Comparison of ENCODE assay signal across 23 mouse cellular contexts in genomic region chrX:42967611-42968010, GRCm38 (mm10).
DNase-seq lines count a peak whose midpoint lies in the region; ATAC-seq and TF ChIP-seq lines count a peak whose summit lies in the region.
"Had no signal": no experiment of that assay in that cellular context is flagged by ENCODE, and none has a peak within 500 bp of the region (broad histone marks: within the 10 kb centered on the region; RNA-seq: fewer than 3 reads in every experiment).

No protein-coding gene starts in this region.

- no peak overlapping the region for H3K27ac ChIP-seq in hindbrain, postnatal 0 days
- H3K27ac ChIP-seq in hindbrain, embryonic 11.5 days (ENCODE audit: low read depth, low read length): no peak overlapping the region
- H3K27ac ChIP-seq in kidney, embryonic 14.5 days (ENCODE audit: low read depth, low read length): no peak overlapping the region
- H3K27ac ChIP-seq: embryonic facial prominence, embryonic 15.5 days; forebrain, embryonic 15.5 days; hindbrain, embryonic 13.5 days had no signal

- no peak overlapping the region for H3K4me2 ChIP-seq in hindbrain, postnatal 0 days (ENCODE audit: low read depth, low read length)
- H3K4me2 ChIP-seq in hindbrain, embryonic 11.5 days (replicated peaks; ENCODE audit: low read depth, low read length): no peak overlapping the region
- H3K4me2 ChIP-seq in kidney, embryonic 14.5 days (replicated peaks; ENCODE audit: low read depth, low read length): no peak overlapping the region
- H3K4me2 ChIP-seq: embryonic facial prominence, embryonic 15.5 days; forebrain, embryonic 15.5 days; heart, embryonic 11.5 days; hindbrain, embryonic 13.5 days had no signal

- TF ChIP-seq POLR2A in brain, embryonic 14.5 days (IDR thresholded peaks at IDR 0.05; ENCODE audit: borderline replicate concordance, extremely low read depth, insufficient read depth, insufficient read length, poor library complexity, severe bottlenecking): no peak

- H3K9ac ChIP-seq in hindbrain, postnatal 0 days (replicated peaks; ENCODE audit: low read length): no peak overlapping the region
- no peak overlapping the region for H3K9ac ChIP-seq in hindbrain, embryonic 11.5 days (ENCODE audit: low read depth, low read length)
- no peak overlapping the region for H3K9ac ChIP-seq in kidney, embryonic 14.5 days (ENCODE audit: low read depth, low read length)
- H3K9ac ChIP-seq: embryonic facial prominence, embryonic 15.5 days; forebrain, embryonic 15.5 days; hindbrain, embryonic 13.5 days had no signal

- 53% methylated on average over 5 of the region's 5 CpGs for WGBS in hindbrain, postnatal 0 days
- WGBS in hindbrain, embryonic 11.5 days: 78% methylated on average over 5 of the region's 5 CpGs
- 75% methylated on average over 5 of the region's 5 CpGs for WGBS in kidney, embryonic 14.5 days

- no peaks in the 10 kb centered on the region for H3K9me3 ChIP-seq in hindbrain, postnatal 0 days (ENCODE audit: low read length)
- no peaks in the 10 kb centered on the region for H3K9me3 ChIP-seq in hindbrain, embryonic 11.5 days (ENCODE audit: control insufficient read depth, low read length)
- H3K9me3 ChIP-seq in kidney, embryonic 14.5 days (ENCODE audit: control insufficient read depth, low read length): no peaks in the 10 kb centered on the region
- H3K9me3 ChIP-seq: embryonic facial prominence, embryonic 15.5 days; forebrain, embryonic 15.5 days; hindbrain, embryonic 13.5 days had no signal

- no peaks in the 10 kb centered on the region for H3K36me3 ChIP-seq in hindbrain, postnatal 0 days (ENCODE audit: insufficient read depth, low read length)
- H3K36me3 ChIP-seq in hindbrain, embryonic 11.5 days (ENCODE audit: control insufficient read depth, insufficient read depth, low read length): no peaks in the 10 kb centered on the region
- no peaks in the 10 kb centered on the region for H3K36me3 ChIP-seq in kidney, embryonic 14.5 days (ENCODE audit: control insufficient read depth, insufficient read depth, low read length)
- H3K36me3 ChIP-seq: embryonic facial prominence, embryonic 15.5 days; forebrain, embryonic 15.5 days; hindbrain, embryonic 13.5 days had no signal

- ATAC-seq in hindbrain, postnatal 0 days: no peak
- ATAC-seq in hindbrain, embryonic 11.5 days (ENCODE audit: low FRiP score): no peak
- ATAC-seq in kidney, embryonic 14.5 days (ENCODE audit: low FRiP score, low TSS enrichment): no peak
- ATAC-seq: activated CD4-positive, CD25-positive, alpha-beta regulatory T cell, adult 4 months; CD4-positive, CD25-positive, alpha-beta regulatory T cell, adult 4 months; forebrain, embryonic 15.5 days; hindbrain, embryonic 16.5 days; inflammation-experienced regulatory T-cells, adult 6 months; intestine, embryonic 16.5 days had no signal

- DNase-seq in hindbrain, postnatal 0 days (ENCODE audit: low spot score): peak; percentile 1
- no peak for DNase-seq in hindbrain, embryonic 11.5 days (ENCODE audit: low spot score)
- DNase-seq in Muller cell, postnatal 12 days (ENCODE audit: inconsistent ontology term): peak; percentile 5
- peak; percentile 41 for DNase-seq in brain, embryonic 14.5 days (ENCODE audit: low read depth)
- no peak for DNase-seq in gastrocnemius, postnatal 36 days
- DNase-seq: adrenal gland, adult 8-10 months; adrenal gland, postnatal 25 days; cerebellum, adult 2 months; cerebellum, adult 9-11 months; cerebellum, postnatal 36 days; embryo, embryonic 11 days; gastrocnemius, postnatal 10 days; heart, adult 11 months had no signal

- no peak overlapping the region for H3K4me3 ChIP-seq in hindbrain, postnatal 0 days (ENCODE audit: low read length)
- no peak overlapping the region for H3K4me3 ChIP-seq in hindbrain, embryonic 11.5 days (ENCODE audit: low read depth, low read length)
- no peak overlapping the region for H3K4me3 ChIP-seq in kidney, embryonic 14.5 days (ENCODE audit: low read length)
- H3K4me3 ChIP-seq: embryonic facial prominence, embryonic 15.5 days; forebrain, embryonic 15.5 days; hindbrain, embryonic 13.5 days had no signal

- H3K4me1 ChIP-seq in hindbrain, postnatal 0 days (ENCODE audit: insufficient read depth, low read length): no peaks in the 10 kb centered on the region
- H3K4me1 ChIP-seq in hindbrain, embryonic 11.5 days (replicated peaks; ENCODE audit: control insufficient read depth, insufficient read depth, low read length): no peaks in the 10 kb centered on the region
- no peaks in the 10 kb centered on the region for H3K4me1 ChIP-seq in kidney, embryonic 14.5 days (ENCODE audit: control insufficient read depth, insufficient read depth, low read length)
- H3K4me1 ChIP-seq: embryonic facial prominence, embryonic 15.5 days; forebrain, embryonic 15.5 days; hindbrain, embryonic 13.5 days had no signal

- TF ChIP-seq CTCF in hindbrain, postnatal 0 days (IDR thresholded peaks at IDR 0.05; ENCODE audit: low read depth): no peak
- no peak for TF ChIP-seq CTCF in brain, embryonic 14.5 days (IDR thresholded peaks at IDR 0.05; ENCODE audit: borderline replicate concordance, extremely low read depth, insufficient read depth, insufficient read length)

- H3K27me3 ChIP-seq in hindbrain, postnatal 0 days (ENCODE audit: insufficient read depth, low read length): no peaks in the 10 kb centered on the region
- no peaks in the 10 kb centered on the region for H3K27me3 ChIP-seq in hindbrain, embryonic 11.5 days (ENCODE audit: control insufficient read depth, insufficient read depth, low read length)
- H3K27me3 ChIP-seq in kidney, embryonic 14.5 days (ENCODE audit: control insufficient read depth, insufficient read depth, low read length): no peaks in the 10 kb centered on the region
- H3K27me3 ChIP-seq: embryonic facial prominence, embryonic 15.5 days; forebrain, embryonic 15.5 days; hindbrain, embryonic 13.5 days had no signal

- intact Hi-C loops in gastrocnemius, postnatal 36 days (cut with DNase I): no loop called here

Comparison
In these comparisons a context has a peak if more than half of its experiments do, and no peak if none do; other contexts are left out.
1. DNase-seq: peak in hindbrain, postnatal 0 days (single experiment), Muller cell, postnatal 12 days (single experiment) and brain, embryonic 14.5 days (single experiment); none in hindbrain, embryonic 11.5 days (single experiment) and gastrocnemius, postnatal 36 days (0 of 2).